8 mouse cellular contexts compared by ENCODE assay signal in genomic region chr5:31094799-31095691, GRCm38 (mm10). TPM values are rescaled to one million over a fixed set of nuclear protein-coding genes. Genes with fewer than 3 reads are reported as not detected.
DNase-seq lines count a peak whose midpoint lies in the region; ATAC-seq lines count a peak whose summit lies in the region.

No protein-coding gene starts in this region.

- H3K4me2 ChIP-seq in forebrain, embryonic 16.5 days (ENCODE audit: low read length), result peak overlapping the region; percentile 41
- peak overlapping the region; percentile 60 for H3K4me2 ChIP-seq in hindbrain, embryonic 13.5 days
- peak overlapping the region; percentile 33 for H3K4me2 ChIP-seq in limb, embryonic 11.5 days (ENCODE audit: low read depth, severe bottlenecking)

- H3K27me3 ChIP-seq in forebrain, embryonic 16.5 days (replicated peaks; ENCODE audit: control insufficient read depth, insufficient read depth, low read length), result peaks cover 73% of the 10 kb centered on the region
- peaks cover 100% of the 10 kb centered on the region for H3K27me3 ChIP-seq in hindbrain, embryonic 13.5 days
- H3K27me3 ChIP-seq in limb, embryonic 11.5 days (ENCODE audit: control insufficient read depth, insufficient read depth, low read length), result peaks cover 74% of the 10 kb centered on the region

- no peak overlapping the region for H3K27ac ChIP-seq in forebrain, embryonic 16.5 days (ENCODE audit: low read length)
- no peak overlapping the region for H3K27ac ChIP-seq in hindbrain, embryonic 13.5 days
- no peak overlapping the region for H3K27ac ChIP-seq in limb, embryonic 11.5 days (replicated peaks; ENCODE audit: low read depth, low read length)

- peak; percentile 80 for ATAC-seq in CD4-positive, CD25-positive, alpha-beta regulatory T cell, adult 4 months
- ATAC-seq in forebrain, embryonic 16.5 days, result 0 out of 2 replicates have a peak, but pooled peaks have one; percentile 22
- ATAC-seq in hindbrain, embryonic 13.5 days (ENCODE audit: low FRiP score), result 0 out of 2 replicates have a peak, but pooled peaks have one; percentile 19
- ATAC-seq in limb, embryonic 11.5 days (ENCODE audit: insufficient number of reproducible peaks, low FRiP score, low TSS enrichment, low read depth), result no peak
- no peak for ATAC-seq in erythroid progenitor cell, adult 5-6 weeks (replicated peaks; ENCODE audit: low FRiP score, poor library complexity, severe bottlenecking)

- H3K4me1 ChIP-seq in forebrain, embryonic 16.5 days (replicated peaks; ENCODE audit: control insufficient read depth, insufficient read depth, low read length), result peaks cover 32% of the 10 kb centered on the region
- H3K4me1 ChIP-seq in hindbrain, embryonic 13.5 days (replicated peaks), result peaks cover 50% of the 10 kb centered on the region
- peaks cover 10% of the 10 kb centered on the region for H3K4me1 ChIP-seq in limb, embryonic 11.5 days (ENCODE audit: control insufficient read depth, insufficient read depth, low read length)

- peak overlapping the region; percentile 45 for H3K4me3 ChIP-seq in forebrain, embryonic 16.5 days (replicated peaks; ENCODE audit: low read length)
- peak overlapping the region; percentile 62 for H3K4me3 ChIP-seq in hindbrain, embryonic 13.5 days
- peak overlapping the region; percentile 5; the same call in 1 of the 2 replicates for H3K4me3 ChIP-seq in limb, embryonic 11.5 days (ENCODE audit: low read depth, low read length)

- H3K36me3 ChIP-seq in forebrain, embryonic 16.5 days (ENCODE audit: control insufficient read depth, insufficient read depth), result no peaks in the 10 kb centered on the region
- no peaks in the 10 kb centered on the region for H3K36me3 ChIP-seq in hindbrain, embryonic 13.5 days
- H3K36me3 ChIP-seq in limb, embryonic 11.5 days (ENCODE audit: control insufficient read depth, insufficient read depth, low read length), result no peaks in the 10 kb centered on the region

- under 1% methylated on average over 58 of the region's 59 CpGs for WGBS in forebrain, embryonic 16.5 days
- whole genome bisulfite sequencing in hindbrain, embryonic 13.5 days, result under 1% methylated on average over 59 of the region's 59 CpGs
- WGBS in limb, embryonic 11.5 days, result under 1% methylated on average over 59 of the region's 59 CpGs

- no peak overlapping the region for H3K9ac ChIP-seq in forebrain, embryonic 16.5 days (replicated peaks; ENCODE audit: low read depth, low read length)
- H3K9ac ChIP-seq in hindbrain, embryonic 13.5 days, result peak overlapping the region; percentile 56; the same call in 1 of the 2 replicates
- no peak overlapping the region for H3K9ac ChIP-seq in limb, embryonic 11.5 days (ENCODE audit: low read length)

- peak; percentile 68 for DNase-seq in adrenal gland, adult 2 months
- DNase-seq in limb, embryonic 11.5 days (ENCODE audit: low spot score), result peak; percentile 49
- peak; percentile 54 for DNase-seq in mesoderm, embryonic 11.5 days (ENCODE audit: low read depth, low spot score)
- DNase-seq in spleen, adult 18-20 months, result peak; percentile 65

- H3K9me3 ChIP-seq in forebrain, embryonic 16.5 days (ENCODE audit: control insufficient read depth, low read length), result no peaks in the 10 kb centered on the region
- H3K9me3 ChIP-seq in hindbrain, embryonic 13.5 days, result no peaks in the 10 kb centered on the region
- H3K9me3 ChIP-seq in limb, embryonic 11.5 days (ENCODE audit: control insufficient read depth, low read length), result no peaks in the 10 kb centered on the region

RNA-seq across cellular contexts. Expression of gene Dnajc5g, which starts 11.0 kb away (rescaled TPM):
- not detected for polyA plus RNA-seq in CD4-positive, CD25-positive, alpha-beta regulatory T cell, adult 4 months (2017; shearing (Covaris generic))
- total RNA-seq in adrenal gland, adult 2 months (2021), result not detected
- polyA plus RNA-seq in adrenal gland, adult 2 months (2012; rRNA removed), result not detected in 2 replicates
- not detected in 2 replicates for polyA plus RNA-seq in forebrain, embryonic 16.5 days (2015; fragmentation: Nextera tagmentation; extraction: Ambion mirVana)
- not detected in 2 replicates for polyA plus RNA-seq in hindbrain, embryonic 13.5 days (2015; fragmentation: Nextera tagmentation; extraction: Ambion mirVana)
- not detected in 2 replicates for polyA plus RNA-seq in limb, embryonic 11.5 days (2014; fragmentation: Nextera tagmentation; extraction: Ambion mirVana)
- not detected in 2 replicates for total RNA-seq in erythroid progenitor cell, adult 5-6 weeks (2015; ENCODE audit: low replicate concordance)
- total RNA-seq in erythroid progenitor cell, adult 5-6 weeks (2017; ENCODE audit: low replicate concordance), result not detected in 2 replicates

RNA-seq across cellular contexts. Expression of gene Slc30a3, which starts 13.0 kb away (rescaled TPM):
- not detected for polyA plus RNA-seq in CD4-positive, CD25-positive, alpha-beta regulatory T cell, adult 4 months (2017; shearing (Covaris generic))
- not detected for total RNA-seq in adrenal gland, adult 2 months (2021)
- not detected in 2 replicates for polyA plus RNA-seq in adrenal gland, adult 2 months (2012; rRNA removed)
- 1.6 and 1.9 TPM in 2 replicates for polyA plus RNA-seq in forebrain, embryonic 16.5 days (2015; fragmentation: Nextera tagmentation; extraction: Ambion mirVana)
- 30.5 and 35.0 TPM in 2 replicates for polyA plus RNA-seq in hindbrain, embryonic 13.5 days (2015; fragmentation: Nextera tagmentation; extraction: Ambion mirVana)
- 0.20 TPM in 1 of 2 replicates, not detected in the other for polyA plus RNA-seq in limb, embryonic 11.5 days (2014; fragmentation: Nextera tagmentation; extraction: Ambion mirVana)
- not detected in 2 replicates for total RNA-seq in erythroid progenitor cell, adult 5-6 weeks (2015; ENCODE audit: low replicate concordance)
- not detected in 2 replicates for total RNA-seq in erythroid progenitor cell, adult 5-6 weeks (2017; ENCODE audit: low replicate concordance)

RNA-seq across cellular contexts. Expression of gene Trim54, which starts 21.5 kb away (rescaled TPM):
- not detected for polyA plus RNA-seq in CD4-positive, CD25-positive, alpha-beta regulatory T cell, adult 4 months (2017; shearing (Covaris generic))
- total RNA-seq in adrenal gland, adult 2 months (2021), result not detected
- polyA plus RNA-seq in adrenal gland, adult 2 months (2012; rRNA removed), result not detected in 2 replicates
- polyA plus RNA-seq in forebrain, embryonic 16.5 days (2015; fragmentation: Nextera tagmentation; extraction: Ambion mirVana), result not detected in 2 replicates
- polyA plus RNA-seq in hindbrain, embryonic 13.5 days (2015; fragmentation: Nextera tagmentation; extraction: Ambion mirVana), result 0.16 TPM in 1 of 2 replicates, not detected in the other
- 0.30 and 0.65 TPM in 2 replicates for polyA plus RNA-seq in limb, embryonic 11.5 days (2014; fragmentation: Nextera tagmentation; extraction: Ambion mirVana)
- not detected in 2 replicates for total RNA-seq in erythroid progenitor cell, adult 5-6 weeks (2015; ENCODE audit: low replicate concordance)
- total RNA-seq in erythroid progenitor cell, adult 5-6 weeks (2017; ENCODE audit: low replicate concordance), result not detected in 2 replicates

RNA-seq across cellular contexts. Expression of gene Cad, which starts 40.5 kb away (rescaled TPM):
- polyA plus RNA-seq in CD4-positive, CD25-positive, alpha-beta regulatory T cell, adult 4 months (2017; shearing (Covaris generic)), result 10 to 100 TPM in 1 of 2 experiments, 1 to 10 TPM in 1; 7.7 to 14.0 TPM
- 10 to 100 TPM; 17.5 to 33.1 TPM for total RNA-seq in adrenal gland, adult 2 months (2021)
- 43.2 and 48.0 TPM in 2 replicates for polyA plus RNA-seq in adrenal gland, adult 2 months (2012; rRNA removed)
- polyA plus RNA-seq in forebrain, embryonic 16.5 days (2015; fragmentation: Nextera tagmentation; extraction: Ambion mirVana), result 19.8 and 20.1 TPM in 2 replicates
- polyA plus RNA-seq in hindbrain, embryonic 13.5 days (2015; fragmentation: Nextera tagmentation; extraction: Ambion mirVana), result 13.7 and 14.7 TPM in 2 replicates
- 33.7 and 36.1 TPM in 2 replicates for polyA plus RNA-seq in limb, embryonic 11.5 days (2014; fragmentation: Nextera tagmentation; extraction: Ambion mirVana)
- total RNA-seq in erythroid progenitor cell, adult 5-6 weeks (2015; ENCODE audit: low replicate concordance), result 19.3 and 24.9 TPM in 2 replicates
- 3.5 and 11.3 TPM in 2 replicates for total RNA-seq in erythroid progenitor cell, adult 5-6 weeks (2017; ENCODE audit: low replicate concordance)

RNA-seq across cellular contexts. Expression of gene Ucn, which starts 43.6 kb away (rescaled TPM):
- not detected for polyA plus RNA-seq in CD4-positive, CD25-positive, alpha-beta regulatory T cell, adult 4 months (2017; shearing (Covaris generic))
- total RNA-seq in adrenal gland, adult 2 months (2021), result not detected
- polyA plus RNA-seq in adrenal gland, adult 2 months (2012; rRNA removed), result not detected in 2 replicates
- not detected in 2 replicates for polyA plus RNA-seq in forebrain, embryonic 16.5 days (2015; fragmentation: Nextera tagmentation; extraction: Ambion mirVana)
- not detected in 2 replicates for polyA plus RNA-seq in hindbrain, embryonic 13.5 days (2015; fragmentation: Nextera tagmentation; extraction: Ambion mirVana)
- polyA plus RNA-seq in limb, embryonic 11.5 days (2014; fragmentation: Nextera tagmentation; extraction: Ambion mirVana), result not detected in 2 replicates
- not detected in 2 replicates for total RNA-seq in erythroid progenitor cell, adult 5-6 weeks (2015; ENCODE audit: low replicate concordance)
- not detected in 2 replicates for total RNA-seq in erythroid progenitor cell, adult 5-6 weeks (2017; ENCODE audit: low replicate concordance)

Comparison
In these comparisons a context has a peak if more than half of its experiments do, and no peak if none do; other contexts are left out.
1. ATAC-seq: peak in CD4-positive, CD25-positive, alpha-beta regulatory T cell, adult 4 months (single experiment), forebrain, embryonic 16.5 days (single experiment) and hindbrain, embryonic 13.5 days (single experiment); none in limb, embryonic 11.5 days (single experiment) and erythroid progenitor cell, adult 5-6 weeks (single experiment).
2. H3K4me3 ChIP-seq: peak in every context shown above with its lines; median percentile 62 in hindbrain, embryonic 13.5 days; 45 in forebrain, embryonic 16.5 days; 5 in limb, embryonic 11.5 days.
3. RNA of gene Slc30a3, which starts 13.0 kb away (polyA plus RNA-seq): 30.5 to 35.0 TPM in hindbrain, embryonic 13.5 days; 1.6 to 1.9 TPM in forebrain, embryonic 16.5 days, not detected in CD4-positive, CD25-positive, alpha-beta regulatory T cell, adult 4 months, not detected in adrenal gland, adult 2 months and 0.20 TPM in limb, embryonic 11.5 days; every median in the first group is over 10 times any median in the second.
4. Peak in every context shown above with its lines, with median percentiles within 50 percentile points of each other: DNase-seq and H3K4me2 ChIP-seq.